24 mouse cellular contexts compared by ENCODE assay signal in the genomic region with DNA sequence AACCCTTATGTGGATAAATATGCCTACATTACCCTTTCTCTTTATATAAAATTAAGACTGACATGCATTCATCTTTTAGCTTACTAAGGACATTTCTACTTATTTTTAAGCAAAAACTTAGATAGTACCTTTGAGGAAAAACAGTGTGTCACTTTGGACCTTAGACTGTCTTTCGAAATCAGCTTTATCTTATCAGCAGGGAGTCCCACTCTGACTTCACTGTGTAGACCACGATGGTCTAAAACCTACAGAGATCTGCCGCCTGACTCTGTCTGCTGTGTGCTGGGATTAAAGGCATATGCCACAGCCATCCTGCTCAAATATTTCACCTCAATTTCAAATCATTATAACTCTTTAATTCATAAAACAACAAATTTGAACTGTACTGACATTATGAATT. TPM values are rescaled to one million over a fixed set of nuclear protein-coding genes. Genes with fewer than 3 reads are reported as not detected.
DNase-seq lines count a peak whose midpoint lies in the region; ATAC-seq and TF ChIP-seq lines count a peak whose summit lies in the region.
"Had no signal": no experiment of that assay in that cellular context is flagged by ENCODE, and none has a peak within 500 bp of the region (broad histone marks: within the 10 kb centered on the region; RNA-seq: fewer than 3 reads in every experiment).

No protein-coding gene starts in this region.

- H3K9ac ChIP-seq in intestine, embryonic 15.5 days = no peak overlapping the region
- no peak overlapping the region for H3K9ac ChIP-seq in intestine, postnatal 0 days (ENCODE audit: low read depth, low read length)
- H3K9ac ChIP-seq in intestine, embryonic 16.5 days (ENCODE audit: low read depth, low read length) = no peak overlapping the region
- H3K9ac ChIP-seq in liver, embryonic 15.5 days = no peak overlapping the region
- H3K9ac ChIP-seq: embryonic facial prominence, embryonic 13.5 days; forebrain, embryonic 12.5 days; forebrain, embryonic 15.5 days; heart, embryonic 12.5 days; heart, embryonic 15.5 days; hindbrain, embryonic 13.5 days had no signal

- no peak for TF ChIP-seq CTCF in intestine, postnatal 0 days (IDR thresholded peaks at IDR 0.05; ENCODE audit: low read depth)

- ATAC-seq in intestine, embryonic 15.5 days = peak; percentile 58; the same call in 1 of the 2 replicates
- ATAC-seq in intestine, postnatal 0 days = no peak
- peak; percentile 72; the same call in 1 of the 2 replicates for ATAC-seq in intestine, embryonic 16.5 days
- ATAC-seq in liver, embryonic 15.5 days (ENCODE audit: insufficient read depth) = peak; percentile 42; the same call in 1 of the 2 replicates
- ATAC-seq: activated CD4-positive, CD25-positive, alpha-beta regulatory T cell, adult 4 months; forebrain, embryonic 15.5 days had no signal

- H3K36me3 ChIP-seq in intestine, embryonic 15.5 days = no peaks in the 10 kb centered on the region
- no peaks in the 10 kb centered on the region for H3K36me3 ChIP-seq in intestine, postnatal 0 days (ENCODE audit: control insufficient read depth, insufficient read depth)
- no peaks in the 10 kb centered on the region for H3K36me3 ChIP-seq in intestine, embryonic 16.5 days (ENCODE audit: control insufficient read depth, insufficient read depth, low read length)
- H3K36me3 ChIP-seq in liver, embryonic 15.5 days (replicated peaks) = no peaks in the 10 kb centered on the region
- H3K36me3 ChIP-seq: embryonic facial prominence, embryonic 10.5 days; embryonic facial prominence, embryonic 13.5 days; forebrain, embryonic 12.5 days; forebrain, embryonic 15.5 days; heart, embryonic 15.5 days; hindbrain, embryonic 10.5 days; hindbrain, embryonic 13.5 days had no signal

- DNase-seq in yolk sac, embryonic 10.5 days (ENCODE audit: low spot score) = peak; percentile 47
- no peak for DNase-seq in heart, adult 18-20 months
- DNase-seq in layer of hippocampus, adult 11-12 months (ENCODE audit: low spot score) = no peak
- DNase-seq: adrenal gland, adult 8-10 months; adrenal gland, postnatal 25 days; cerebellum, adult 11-12 months; cerebellum, adult 8-10 months; cerebellum, postnatal 36 days; gastrocnemius, postnatal 25 days; heart, postnatal 36 days had no signal

- no peak overlapping the region for H3K4me2 ChIP-seq in intestine, embryonic 15.5 days (replicated peaks)
- H3K4me2 ChIP-seq in intestine, postnatal 0 days (replicated peaks; ENCODE audit: low read depth) = no peak overlapping the region
- H3K4me2 ChIP-seq in intestine, embryonic 16.5 days (ENCODE audit: low read depth, low read length) = no peak overlapping the region
- H3K4me2 ChIP-seq in liver, embryonic 15.5 days = no peak overlapping the region
- H3K4me2 ChIP-seq: embryonic facial prominence, embryonic 13.5 days; forebrain, embryonic 12.5 days; forebrain, embryonic 15.5 days; heart, embryonic 12.5 days; heart, embryonic 15.5 days; hindbrain, embryonic 13.5 days had no signal

- H3K27me3 ChIP-seq in intestine, embryonic 15.5 days (replicated peaks) = no peaks in the 10 kb centered on the region
- H3K27me3 ChIP-seq in intestine, postnatal 0 days (replicated peaks; ENCODE audit: control insufficient read depth, insufficient read depth, low read length) = no peaks in the 10 kb centered on the region
- H3K27me3 ChIP-seq in intestine, embryonic 16.5 days (replicated peaks; ENCODE audit: control insufficient read depth, insufficient read depth, low read length) = no peaks in the 10 kb centered on the region
- H3K27me3 ChIP-seq in liver, embryonic 15.5 days = no peaks in the 10 kb centered on the region
- H3K27me3 ChIP-seq: embryonic facial prominence, embryonic 13.5 days; forebrain, embryonic 12.5 days; forebrain, embryonic 15.5 days; heart, embryonic 12.5 days; heart, embryonic 15.5 days; hindbrain, embryonic 13.5 days had no signal

- H3K4me1 ChIP-seq in intestine, embryonic 15.5 days (replicated peaks) = no peaks in the 10 kb centered on the region
- no peaks in the 10 kb centered on the region for H3K4me1 ChIP-seq in intestine, postnatal 0 days (replicated peaks; ENCODE audit: control insufficient read depth, insufficient read depth, low read length)
- no peaks in the 10 kb centered on the region for H3K4me1 ChIP-seq in intestine, embryonic 16.5 days (ENCODE audit: control insufficient read depth, insufficient read depth, low read length)
- no peaks in the 10 kb centered on the region for H3K4me1 ChIP-seq in liver, embryonic 15.5 days (replicated peaks)
- H3K4me1 ChIP-seq: embryonic facial prominence, embryonic 13.5 days; forebrain, embryonic 12.5 days; forebrain, embryonic 15.5 days; hindbrain, embryonic 10.5 days; hindbrain, embryonic 13.5 days had no signal

- no peaks in the 10 kb centered on the region for H3K9me3 ChIP-seq in intestine, embryonic 15.5 days
- no peaks in the 10 kb centered on the region for H3K9me3 ChIP-seq in intestine, postnatal 0 days (ENCODE audit: control insufficient read depth)
- no peaks in the 10 kb centered on the region for H3K9me3 ChIP-seq in intestine, embryonic 16.5 days (ENCODE audit: control insufficient read depth, low read length)
- no peaks in the 10 kb centered on the region for H3K9me3 ChIP-seq in liver, embryonic 15.5 days (replicated peaks)
- H3K9me3 ChIP-seq: embryonic facial prominence, embryonic 10.5 days; embryonic facial prominence, embryonic 13.5 days; forebrain, embryonic 12.5 days; forebrain, embryonic 15.5 days; heart, embryonic 12.5 days; heart, embryonic 15.5 days; hindbrain, embryonic 10.5 days; hindbrain, embryonic 13.5 days had no signal

- WGBS in intestine, embryonic 15.5 days = 54% methylated on average over 3 of the region's 3 CpGs
- WGBS in intestine, postnatal 0 days = 38% methylated on average over 3 of the region's 3 CpGs
- WGBS in intestine, embryonic 16.5 days = 52% methylated on average over 3 of the region's 3 CpGs
- WGBS in liver, embryonic 15.5 days (ENCODE audit: insufficient replicate concordance) = 19% methylated on average over 3 of the region's 3 CpGs

- no peak overlapping the region for H3K27ac ChIP-seq in intestine, embryonic 15.5 days
- no peak overlapping the region for H3K27ac ChIP-seq in intestine, postnatal 0 days (ENCODE audit: low read depth, low read length)
- no peak overlapping the region for H3K27ac ChIP-seq in intestine, embryonic 16.5 days (ENCODE audit: low read length)
- H3K27ac ChIP-seq in liver, embryonic 15.5 days (replicated peaks) = no peak overlapping the region
- H3K27ac ChIP-seq: embryonic facial prominence, embryonic 10.5 days; embryonic facial prominence, embryonic 13.5 days; forebrain, embryonic 12.5 days; forebrain, embryonic 15.5 days; heart, embryonic 15.5 days; hindbrain, embryonic 10.5 days; hindbrain, embryonic 13.5 days had no signal

- no peak overlapping the region for H3K4me3 ChIP-seq in intestine, embryonic 15.5 days (replicated peaks)
- no peak overlapping the region for H3K4me3 ChIP-seq in intestine, postnatal 0 days (ENCODE audit: low read depth, low read length)
- H3K4me3 ChIP-seq in intestine, embryonic 16.5 days (ENCODE audit: low read length) = no peak overlapping the region
- no peak overlapping the region for H3K4me3 ChIP-seq in liver, embryonic 15.5 days (replicated peaks)
- H3K4me3 ChIP-seq: embryonic facial prominence, embryonic 10.5 days; embryonic facial prominence, embryonic 13.5 days; erythroblast, embryonic 14.5 days; forebrain, embryonic 12.5 days; forebrain, embryonic 15.5 days; heart, embryonic 12.5 days; heart, embryonic 15.5 days; hindbrain, embryonic 10.5 days; hindbrain, embryonic 13.5 days had no signal

RNA-seq across cellular contexts. Expression of a gene that starts 46.8 kb away (rescaled TPM):
- polyA plus RNA-seq in intestine, embryonic 15.5 days (2015; fragmentation: Nextera tagmentation; extraction: Ambion mirVana) = 9.7 and 10.2 TPM in 2 replicates
- polyA plus RNA-seq in intestine, postnatal 0 days (2015; fragmentation: Nextera tagmentation; extraction: Ambion mirVana) = 13.4 and 14.1 TPM in 2 replicates
- 8.6 and 10.1 TPM in 2 replicates for polyA plus RNA-seq in intestine, embryonic 16.5 days (2015; fragmentation: Nextera tagmentation; extraction: Ambion mirVana)
- polyA plus RNA-seq in liver, embryonic 15.5 days (2015; fragmentation: Nextera tagmentation; extraction: Ambion mirVana) = 4.7 and 5.6 TPM in 2 replicates
- total RNA-seq in heart, adult 18-20 months (2021) = 10 to 100 TPM; 12.5 to 13.1 TPM

RNA-seq across cellular contexts. Expression of a gene that starts 56.4 kb away (rescaled TPM):
- 8.5 and 8.6 TPM in 2 replicates for polyA plus RNA-seq in intestine, embryonic 15.5 days (2015; fragmentation: Nextera tagmentation; extraction: Ambion mirVana)
- 3.7 and 4.4 TPM in 2 replicates for polyA plus RNA-seq in intestine, postnatal 0 days (2015; fragmentation: Nextera tagmentation; extraction: Ambion mirVana)
- polyA plus RNA-seq in intestine, embryonic 16.5 days (2015; fragmentation: Nextera tagmentation; extraction: Ambion mirVana) = 6.9 and 8.9 TPM in 2 replicates
- 0.24 and 0.37 TPM in 2 replicates for polyA plus RNA-seq in liver, embryonic 15.5 days (2015; fragmentation: Nextera tagmentation; extraction: Ambion mirVana)
- total RNA-seq in heart, adult 18-20 months (2021) = 10 to 100 TPM in 1 of 2 experiments, 1 to 10 TPM in 1; 6.2 to 11.0 TPM
- polyA plus RNA-seq: activated CD4-positive, CD25-positive, alpha-beta regulatory T cell, adult 4 months; erythroblast, embryonic 14.5 days had no signal
